Mouse (Mus musculus): ENCODE data around the gene Scn3b. TPM values are rescaled to one million over a fixed set of nuclear protein-coding genes. Genes with fewer than 3 reads are reported as not detected.

Gene Scn3b
- polyA plus RNA-seq, 1 experiment, result 33.2 TPM

GRCm38 (mm10) chr9:40320879-40321667 is 52.1 kb downstream of the Scn3b start:
- 25% methylated on average over 12 of the region's 12 CpGs for WGBS
- DNase-seq, result peak; percentile 68
- no peak for TF ChIP-seq POLR2A (IDR thresholded peaks at IDR 0.05; ENCODE audit: borderline replicate concordance, extremely low read depth, low read depth, low read length)
- TF ChIP-seq CTCF (IDR thresholded peaks at IDR 0.05; ENCODE audit: insufficient read depth, low read length), result no peak
- no peak overlapping the region for H3K4me3 ChIP-seq (replicated peaks; ENCODE audit: extremely low read depth, low read depth, low read length)
- peaks cover 50% of the 10 kb centered on the region for H3K4me1 ChIP-seq (ENCODE audit: control insufficient read depth, insufficient read depth, low read length)

GRCm38 (mm10) chr9:40321668-40322003 is 52.6 kb downstream of the Scn3b start:
- WGBS, result 19% methylated on average over 3 of the region's 3 CpGs
- TF ChIP-seq POLR2A (IDR thresholded peaks at IDR 0.05; ENCODE audit: borderline replicate concordance, extremely low read depth, low read depth, low read length) (no peak), CTCF (IDR thresholded peaks at IDR 0.05; ENCODE audit: insufficient read depth, low read length) (no peak)
- H3K4me3 ChIP-seq (replicated peaks; ENCODE audit: extremely low read depth, low read depth, low read length), result no peak overlapping the region
- DNase-seq, result no peak
- peaks cover 50% of the 10 kb centered on the region for H3K4me1 ChIP-seq (ENCODE audit: control insufficient read depth, insufficient read depth, low read length)

- WGBS, result 75% methylated on average over 3 of the region's 3 CpGs
- TF ChIP-seq POLR2A (IDR thresholded peaks at IDR 0.05; ENCODE audit: borderline replicate concordance, extremely low read depth, low read depth, low read length) (no peak), CTCF (IDR thresholded peaks at IDR 0.05; ENCODE audit: insufficient read depth, low read length) (no peak)
- Histone ChIP-seq H3K4me3 (replicated peaks; ENCODE audit: extremely low read depth, low read depth, low read length) (no peak overlapping the region), H3K4me1 (ENCODE audit: control insufficient read depth, insufficient read depth, low read length) (peaks cover 46% of the 10 kb centered on the region)
- DNase-seq, result no peak
Measured at GRCm38 (mm10) chr9:40322372-40322771, 53.4 kb downstream of the Scn3b start.

- Histone ChIP-seq H3K4me1 (ENCODE audit: control insufficient read depth, insufficient read depth, low read length) (peaks cover 41% of the 10 kb centered on the region), H3K4me3 (replicated peaks; ENCODE audit: extremely low read depth, low read depth, low read length) (no peak overlapping the region)
- TF ChIP-seq POLR2A (IDR thresholded peaks at IDR 0.05; ENCODE audit: borderline replicate concordance, extremely low read depth, low read depth, low read length) (no peak), CTCF (IDR thresholded peaks at IDR 0.05; ENCODE audit: insufficient read depth, low read length) (no peak)
- WGBS, result 54% methylated on average over 5 of the region's 5 CpGs
- DNase-seq, result no peak
Measured at GRCm38 (mm10) chr9:40323171-40323570, 54.2 kb downstream of the Scn3b start.

- 91% methylated on average over 6 of the region's 6 CpGs for WGBS
- TF ChIP-seq CTCF (IDR thresholded peaks at IDR 0.05; ENCODE audit: insufficient read depth, low read length) (no peak), POLR2A (IDR thresholded peaks at IDR 0.05; ENCODE audit: borderline replicate concordance, extremely low read depth, low read depth, low read length) (no peak)
- Histone ChIP-seq H3K4me3 (replicated peaks; ENCODE audit: extremely low read depth, low read depth, low read length) (no peak overlapping the region), H3K4me1 (ENCODE audit: control insufficient read depth, insufficient read depth, low read length) (peaks cover 38% of the 10 kb centered on the region)
- no peak for DNase-seq
Measured at GRCm38 (mm10) chr9:40323773-40324172, 54.8 kb downstream of the Scn3b start.

- DNase-seq, result no peak
- Histone ChIP-seq H3K4me1 (ENCODE audit: control insufficient read depth, insufficient read depth, low read length) (peaks cover 34% of the 10 kb centered on the region), H3K4me3 (replicated peaks; ENCODE audit: extremely low read depth, low read depth, low read length) (no peak overlapping the region)
- WGBS, result 81% methylated on average over 4 of the region's 4 CpGs
- TF ChIP-seq CTCF (IDR thresholded peaks at IDR 0.05; ENCODE audit: insufficient read depth, low read length) (no peak), POLR2A (IDR thresholded peaks at IDR 0.05; ENCODE audit: borderline replicate concordance, extremely low read depth, low read depth, low read length) (no peak)
Measured at GRCm38 (mm10) chr9:40324232-40324792, 55.3 kb downstream of the Scn3b start.

- WGBS, result 88% methylated on average over 6 of the region's 6 CpGs
- DNase-seq, result no peak
- H3K4me1 ChIP-seq (ENCODE audit: control insufficient read depth, insufficient read depth, low read length), result peaks cover 32% of the 10 kb centered on the region
- no peak overlapping the region for H3K4me3 ChIP-seq (replicated peaks; ENCODE audit: extremely low read depth, low read depth, low read length)
- TF ChIP-seq CTCF (IDR thresholded peaks at IDR 0.05; ENCODE audit: insufficient read depth, low read length), result no peak
- no peak for TF ChIP-seq POLR2A (IDR thresholded peaks at IDR 0.05; ENCODE audit: borderline replicate concordance, extremely low read depth, low read depth, low read length)
Measured at GRCm38 (mm10) chr9:40324826-40325225, 55.8 kb downstream of the Scn3b start.

GRCm38 (mm10) chr9:40326260-40326915 is 57.4 kb downstream of the Scn3b start:
- 57% methylated on average over 7 of the region's 7 CpGs for WGBS
- H3K4me1 ChIP-seq (ENCODE audit: control insufficient read depth, insufficient read depth, low read length), result peaks cover 22% of the 10 kb centered on the region
- no peak for TF ChIP-seq CTCF (IDR thresholded peaks at IDR 0.05; ENCODE audit: insufficient read depth, low read length)
- TF ChIP-seq POLR2A (IDR thresholded peaks at IDR 0.05; ENCODE audit: borderline replicate concordance, extremely low read depth, low read depth, low read length), result no peak
- no peak for DNase-seq
- H3K4me3 ChIP-seq (replicated peaks; ENCODE audit: extremely low read depth, low read depth, low read length), result no peak overlapping the region

GRCm38 (mm10) chr9:40330609-40331382 is 61.8 kb downstream of the Scn3b start:
- DNase-seq, result peak; percentile 88
- H3K4me3 ChIP-seq (replicated peaks; ENCODE audit: extremely low read depth, low read depth, low read length), result no peak overlapping the region
- H3K4me1 ChIP-seq (ENCODE audit: control insufficient read depth, insufficient read depth, low read length), result no peaks in the 10 kb centered on the region
- TF ChIP-seq CTCF (IDR thresholded peaks at IDR 0.05; ENCODE audit: insufficient read depth, low read length) (peak; percentile 98), POLR2A (IDR thresholded peaks at IDR 0.05; ENCODE audit: borderline replicate concordance, extremely low read depth, low read depth, low read length) (no peak)
- WGBS, result 52% methylated on average over 19 of the region's 19 CpGs

All from lung, adult 2 months (tissue).